ENCODE assay signal across 11 mouse cellular contexts in genomic region chr5:140723822-140724221, GRCm38 (mm10). TPM values are rescaled to one million over a fixed set of nuclear protein-coding genes. Genes with fewer than 3 reads are reported as not detected.
DNase-seq lines count a peak whose midpoint lies in the region; ATAC-seq and TF ChIP-seq lines count a peak whose summit lies in the region.
"Had no signal": no experiment of that assay in that cellular context is flagged by ENCODE, and none has a peak within 500 bp of the region (broad histone marks: within the 10 kb centered on the region; RNA-seq: fewer than 3 reads in every experiment).

Amz1 (plus strand) TSS chr5:140724127.

- no peak for TF ChIP-seq CTCF in olfactory bulb, adult 2 months (IDR thresholded peaks at IDR 0.05; ENCODE audit: insufficient read depth, low read depth, low read length)

- peak within 1 kb of the TSS; percentile 24 for H3K4me2 ChIP-seq in forebrain, embryonic 16.5 days (ENCODE audit: low read length)
- H3K4me2 ChIP-seq: heart, embryonic 11.5 days had no signal

- WGBS in forebrain, embryonic 16.5 days: 18% methylated on average over 13 of the region's 13 CpGs
- WGBS in olfactory bulb, adult 2 months: 17% methylated on average over 13 of the region's 13 CpGs

- TF ChIP-seq POLR2A in olfactory bulb, adult 2 months (IDR thresholded peaks at IDR 0.05; ENCODE audit: insufficient read depth, low read depth, low read length): no peak

- H3K27me3 ChIP-seq in forebrain, embryonic 16.5 days (replicated peaks; ENCODE audit: control insufficient read depth, insufficient read depth, low read length): no peaks in the 10 kb centered on the region

- peak; percentile 87 for ATAC-seq in forebrain, embryonic 16.5 days
- ATAC-seq: CD4-positive, CD25-positive, alpha-beta regulatory T cell, adult 4 months had no signal

- H3K27ac ChIP-seq in forebrain, embryonic 16.5 days (ENCODE audit: low read length): peak within 1 kb of the TSS; percentile 20; the same call in 1 of the 2 replicates
- H3K27ac ChIP-seq in olfactory bulb, adult 2 months (ENCODE audit: insufficient read depth, low read depth, low read length): no peak within 1 kb of the TSS

- peak; percentile 59 to 68 for DNase-seq in left cerebral cortex, adult 18-20 months (ENCODE audit: low spot score in 2 of 2)
- DNase-seq in left cerebral cortex, adult 11 months (ENCODE audit: low spot score): no peak
- peak; percentile 68 to 76 for DNase-seq in layer of hippocampus, postnatal 36 days
- no peak for DNase-seq in kidney, postnatal 4 days
- no peak for DNase-seq in heart, postnatal 36 days
- DNase-seq in cerebellum, adult 11 months: no peak
- DNase-seq: kidney, postnatal 14 days had no signal

- peaks cover 7% of the 10 kb centered on the region for H3K36me3 ChIP-seq in forebrain, embryonic 16.5 days (ENCODE audit: control insufficient read depth, insufficient read depth)

- H3K9me3 ChIP-seq in forebrain, embryonic 16.5 days (ENCODE audit: control insufficient read depth, low read length): no peaks in the 10 kb centered on the region

- H3K4me3 ChIP-seq in forebrain, embryonic 16.5 days (replicated peaks; ENCODE audit: low read length): no peak within 1 kb of the TSS; the same call in 1 of the 2 replicates
- peak within 1 kb of the TSS; percentile 3; the same call in 1 of the 2 replicates for H3K4me3 ChIP-seq in olfactory bulb, adult 2 months (ENCODE audit: insufficient read depth, low read depth, low read length)

- intact Hi-C loops in heart, postnatal 36 days (cut with DNase I): no loop called here

- 0 out of 2 replicates have a peak within 1 kb of the TSS, but pooled peaks have one; percentile 23 for H3K9ac ChIP-seq in forebrain, embryonic 16.5 days (replicated peaks; ENCODE audit: low read depth, low read length)

- H3K4me1 ChIP-seq in forebrain, embryonic 16.5 days (replicated peaks; ENCODE audit: control insufficient read depth, insufficient read depth, low read length): peaks cover 24% of the 10 kb centered on the region
- peaks cover 20% of the 10 kb centered on the region for H3K4me1 ChIP-seq in olfactory bulb, adult 2 months (ENCODE audit: control insufficient read depth, insufficient read depth, low read length)

RNA-seq across cellular contexts. Expression of gene Amz1, which starts in this region (rescaled TPM):
- 10 to 100 TPM; 17.7 to 22.3 TPM for total RNA-seq in left cerebral cortex, adult 18-20 months (2021)
- 5.6 and 7.4 TPM in 2 replicates for polyA plus RNA-seq in forebrain, embryonic 16.5 days (2015; fragmentation: Nextera tagmentation; extraction: Ambion mirVana)
- 10 to 100 TPM; 12.1 to 13.0 TPM for total RNA-seq in layer of hippocampus, postnatal 36 days (2021)
- not detected in 2 replicates for polyA plus RNA-seq in olfactory bulb, adult 2 months (2012; ENCODE audit: insufficient read depth, insufficient read length, low replicate concordance, missing spikeins)
- total RNA-seq in heart, postnatal 36 days (2021): under 1 TPM; 0.46 to 0.72 TPM

Comparison
In these comparisons a context has a peak if more than half of its experiments do, and no peak if none do; other contexts are left out.
1. RNA of gene Amz1 (total RNA-seq): 17.7 to 22.3 TPM in left cerebral cortex, adult 18-20 months and 12.1 to 13.0 TPM in layer of hippocampus, postnatal 36 days; 0.46 to 0.72 TPM in heart, postnatal 36 days; every median in the first group is over 4 times any median in the second.
2. DNase-seq: peak in left cerebral cortex, adult 18-20 months (2 of 2) and layer of hippocampus, postnatal 36 days (2 of 2); none in left cerebral cortex, adult 11 months (single experiment), kidney, postnatal 4 days (0 of 2), heart, postnatal 36 days (0 of 2) and cerebellum, adult 11 months (single experiment).